Mouse (Mus musculus) erythroblast, adult 5-6 weeks (primary cell): Measurements from ENCODE around the gene Fbln1. TPM values are rescaled to one million over a fixed set of nuclear protein-coding genes. Genes with fewer than 3 reads are reported as not detected.

Experiments
- ATAC-seq: replicated peaks from 2 replicates; pipeline ENCODE4 v1.8.0; 2016; ENCODE audit warnings: moderate number of reproducible peaks, mild to moderate bottlenecking, moderate TSS enrichment, inconsistent platforms; ENCODE audit not compliant: poor library complexity, low FRiP score, severe bottlenecking
- total RNA-seq, 2 experiments: library from RNA; stranded (forward) in 1 of 2; stranded (reverse) in 1 of 2; fragments of 150-400 nt in 1 of 2; fragments of 200-764, 138-1000 nt in 1 of 2; gene quantifications; 2 replicates each; pipeline versions ENCODE4 v1.2.3 to v1.2.4; 2015 to 2017; ENCODE audit warnings: low replicate concordance in 2 of 2

Fbln1 gene
- total RNA-seq, 2 experiments from 2014 or later: not detected

DNA sequence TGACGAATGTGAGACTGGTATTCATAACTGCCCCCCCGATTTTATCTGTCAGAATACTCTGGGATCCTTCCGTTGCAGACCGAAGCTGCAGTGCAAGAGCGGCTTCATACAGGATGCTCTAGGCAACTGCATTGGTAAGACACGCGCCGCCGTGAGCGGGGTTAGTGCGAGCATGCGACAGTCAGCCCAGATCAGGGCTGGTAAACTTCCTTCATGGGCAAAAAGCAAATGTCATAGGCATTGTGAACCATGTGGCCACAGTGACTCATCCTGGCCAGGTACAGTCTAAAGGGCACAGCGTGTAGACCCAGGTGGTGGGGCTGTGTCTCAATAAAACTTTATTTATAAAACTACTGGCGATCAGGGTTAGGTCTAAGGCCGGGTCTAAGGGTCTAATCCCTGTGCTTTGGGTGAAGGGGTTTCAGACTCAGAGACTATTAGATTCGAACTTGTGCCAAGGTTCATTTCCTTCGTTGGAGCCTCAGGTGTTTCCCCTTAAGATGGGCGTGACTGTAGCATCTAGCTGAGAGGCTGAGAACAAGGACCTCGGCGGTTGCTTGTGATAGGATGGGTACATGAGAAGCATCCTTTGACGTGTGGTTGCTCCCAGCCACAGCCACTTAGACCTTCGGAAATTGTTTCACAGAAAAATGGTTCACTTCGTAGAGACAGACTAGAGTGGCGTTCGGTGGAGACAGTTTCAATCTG lies 26.9 kb downstream of the Fbln1 start:
- no peak for ATAC-seq

GRCm38 (mm10) chr15:85233251-85233611 lies 27.5 kb downstream of the Fbln1 start:
- no peak for ATAC-seq

GRCm38 (mm10) chr15:85233690-85234089 lies 27.9 kb downstream of the Fbln1 start:
- ATAC-seq: no peak

DNA sequence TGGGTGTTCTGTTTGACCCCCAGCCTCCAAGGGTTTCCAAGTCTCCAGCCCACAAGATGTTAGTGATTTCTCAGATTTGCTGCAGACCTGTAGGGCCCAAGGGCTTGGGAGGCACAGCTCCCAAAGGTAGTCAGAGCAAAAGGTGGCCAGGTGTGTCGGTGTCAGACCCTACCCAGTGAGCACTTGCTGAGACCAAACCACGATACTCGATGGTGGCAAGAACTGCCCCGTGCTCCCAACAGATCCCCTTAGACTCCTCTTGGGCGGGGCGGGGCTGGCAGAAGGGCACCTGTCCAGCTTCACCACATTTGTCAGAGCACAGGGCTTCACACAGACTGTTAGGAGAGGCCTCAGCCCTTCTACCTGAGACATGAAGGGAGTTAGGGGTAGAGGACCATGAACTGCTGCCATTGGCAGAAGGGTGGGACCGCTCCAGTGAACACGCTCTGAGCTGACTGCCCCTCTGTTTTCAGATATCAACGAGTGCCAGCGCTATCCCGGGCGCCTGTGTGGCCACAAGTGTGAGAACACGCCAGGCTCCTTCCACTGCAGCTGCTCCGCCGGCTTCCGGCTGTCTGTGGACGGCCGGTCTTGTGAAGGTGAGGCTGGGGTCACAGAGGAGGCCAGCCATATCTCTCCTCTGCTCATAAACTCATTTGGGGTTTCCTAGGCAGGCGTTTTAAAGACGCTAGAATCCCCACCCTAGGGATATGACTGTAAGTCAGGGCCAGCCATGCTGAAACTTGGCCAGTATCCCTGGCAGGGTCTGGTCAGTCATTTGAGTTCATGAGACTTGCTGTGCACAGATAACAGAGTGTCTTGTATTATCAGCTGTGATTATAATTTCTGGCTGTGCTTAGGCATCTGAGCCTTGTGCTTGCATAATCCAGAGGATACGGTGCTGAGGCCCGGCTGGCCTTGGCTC lies 33.3 kb downstream of the Fbln1 start:
- no peak for ATAC-seq

- no peak for ATAC-seq
Measured at GRCm38 (mm10) chr15:85240086-85240485, 34.3 kb downstream of the Fbln1 start.

GRCm38 (mm10) chr15:85241856-85242255 lies 36.1 kb downstream of the Fbln1 start:
- ATAC-seq: no peak

- no peak for ATAC-seq
Measured at GRCm38 (mm10) chr15:85244414-85245161, 38.8 kb downstream of the Fbln1 start.

DNA sequence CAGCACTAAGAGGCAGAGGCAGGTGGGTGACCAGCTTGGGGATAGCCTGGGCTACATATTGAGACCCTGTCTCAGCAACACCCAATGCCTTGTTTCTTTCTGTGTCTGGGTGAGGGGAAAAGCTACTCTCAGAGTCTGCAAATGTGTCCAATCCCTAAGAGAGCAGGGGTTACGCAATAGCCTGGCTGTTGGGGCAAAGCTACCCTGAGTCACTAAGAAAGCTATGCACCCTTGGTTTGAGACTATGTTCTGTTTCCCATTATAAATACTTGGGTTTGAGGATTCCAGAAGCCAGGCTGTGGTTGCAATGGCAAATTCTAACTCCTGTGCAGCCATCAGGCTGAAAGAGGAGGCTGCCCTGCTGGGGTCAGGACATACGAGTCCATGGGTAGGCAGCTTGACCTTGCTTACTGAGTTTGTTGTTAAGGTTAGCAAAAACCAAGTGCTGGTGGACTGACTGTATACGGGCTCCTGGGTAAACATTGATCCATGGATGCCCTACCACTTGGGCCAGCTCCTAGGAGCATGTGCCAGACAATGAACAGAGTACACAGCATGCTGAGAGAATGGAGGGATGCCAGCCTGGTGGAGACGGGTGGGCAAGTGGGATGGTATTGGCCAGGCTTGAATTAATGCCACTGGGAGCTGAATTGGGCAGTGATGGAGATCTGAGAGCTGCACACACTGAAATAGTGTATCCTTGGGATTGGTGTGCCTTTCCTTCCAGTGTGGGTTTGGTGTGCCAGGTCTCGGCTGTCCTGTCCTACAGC lies 39.7 kb downstream of the Fbln1 start:
- ATAC-seq: no peak

DNA sequence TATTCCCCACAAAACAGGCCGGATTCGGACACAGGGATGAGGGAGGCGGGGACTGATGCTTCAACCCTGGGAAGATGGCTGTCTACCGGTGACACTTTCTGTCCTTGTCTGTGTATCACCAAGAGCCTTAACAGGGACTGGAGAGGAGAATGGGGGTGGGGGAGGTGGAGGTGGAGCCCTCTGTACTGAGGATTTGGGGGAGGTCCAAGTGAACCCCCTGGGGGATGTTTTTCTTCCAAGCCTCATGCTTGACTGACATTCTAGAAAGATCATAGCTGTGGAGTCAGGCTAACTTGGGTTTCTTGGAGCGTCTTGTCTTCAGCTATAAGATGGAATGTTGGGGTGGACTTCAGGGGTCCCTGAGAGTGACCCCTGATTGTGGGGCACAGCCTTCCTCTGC lies 40.3 kb downstream of the Fbln1 start:
- ATAC-seq: no peak

DNA sequence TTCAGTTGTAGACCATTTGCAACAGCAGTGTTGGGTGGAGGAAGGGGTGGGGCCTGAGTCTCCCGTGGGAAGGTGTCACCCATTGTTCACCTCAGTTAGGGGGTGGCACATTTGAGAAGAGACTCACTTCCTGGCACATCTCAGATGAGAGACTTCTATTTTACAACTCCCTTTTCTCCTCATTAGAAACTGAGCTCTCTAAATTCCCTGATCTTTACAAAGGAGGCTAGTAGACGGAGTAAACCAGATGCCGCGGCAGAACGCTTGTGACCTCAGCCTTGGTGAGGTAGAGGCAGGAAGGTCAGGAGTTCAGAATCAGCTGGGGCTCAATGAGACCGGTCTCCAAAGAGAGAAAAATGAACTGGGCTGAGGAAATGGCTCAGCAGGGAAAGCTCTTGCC lies 41.2 kb downstream of the Fbln1 start:
- ATAC-seq: no peak

GRCm38 (mm10) chr15:85248311-85248710 lies 42.6 kb downstream of the Fbln1 start:
- ATAC-seq: no peak

DNA sequence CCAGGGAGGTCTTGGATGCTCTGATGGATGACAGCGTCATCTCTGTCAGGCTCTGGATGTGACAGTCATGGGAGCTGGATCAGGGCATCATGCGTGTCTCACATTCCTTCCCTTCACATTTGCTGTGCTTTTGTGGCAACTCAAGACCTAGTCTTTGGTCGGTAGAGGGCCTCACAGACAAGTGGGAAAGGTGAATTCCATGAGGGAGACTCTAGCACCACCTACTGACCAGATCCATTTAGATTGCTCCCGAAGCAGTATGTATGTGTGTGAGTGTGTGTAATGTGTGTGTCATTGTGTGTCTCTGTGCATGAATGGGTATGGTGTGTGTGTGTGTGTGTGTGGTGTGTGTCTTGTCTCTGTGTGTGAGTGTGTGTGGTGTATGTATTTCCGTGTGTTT lies 43.5 kb downstream of the Fbln1 start:
- ATAC-seq: no peak

DNA sequence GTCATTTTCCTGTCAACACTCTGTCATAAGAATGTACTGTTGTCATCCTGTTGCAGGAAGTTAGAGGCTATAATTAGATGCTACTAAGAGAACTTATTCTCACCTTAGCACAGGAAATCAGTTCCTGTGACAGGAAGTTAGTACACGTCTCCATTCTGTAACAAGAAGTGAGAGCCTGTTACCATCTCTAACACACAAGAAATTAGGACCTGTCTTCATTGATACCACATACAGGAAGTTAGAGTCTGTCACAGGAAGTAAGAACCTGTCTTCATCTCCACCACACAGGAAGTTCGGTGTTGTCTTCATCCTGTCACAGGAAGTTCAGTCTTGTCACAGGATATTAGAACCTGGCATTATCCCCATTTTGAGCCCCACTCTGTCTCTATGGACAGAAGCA lies 44.7 kb downstream of the Fbln1 start:
- no peak for ATAC-seq

- no peak for ATAC-seq
Measured at GRCm38 (mm10) chr15:85252476-85252875, 46.7 kb downstream of the Fbln1 start.

DNA sequence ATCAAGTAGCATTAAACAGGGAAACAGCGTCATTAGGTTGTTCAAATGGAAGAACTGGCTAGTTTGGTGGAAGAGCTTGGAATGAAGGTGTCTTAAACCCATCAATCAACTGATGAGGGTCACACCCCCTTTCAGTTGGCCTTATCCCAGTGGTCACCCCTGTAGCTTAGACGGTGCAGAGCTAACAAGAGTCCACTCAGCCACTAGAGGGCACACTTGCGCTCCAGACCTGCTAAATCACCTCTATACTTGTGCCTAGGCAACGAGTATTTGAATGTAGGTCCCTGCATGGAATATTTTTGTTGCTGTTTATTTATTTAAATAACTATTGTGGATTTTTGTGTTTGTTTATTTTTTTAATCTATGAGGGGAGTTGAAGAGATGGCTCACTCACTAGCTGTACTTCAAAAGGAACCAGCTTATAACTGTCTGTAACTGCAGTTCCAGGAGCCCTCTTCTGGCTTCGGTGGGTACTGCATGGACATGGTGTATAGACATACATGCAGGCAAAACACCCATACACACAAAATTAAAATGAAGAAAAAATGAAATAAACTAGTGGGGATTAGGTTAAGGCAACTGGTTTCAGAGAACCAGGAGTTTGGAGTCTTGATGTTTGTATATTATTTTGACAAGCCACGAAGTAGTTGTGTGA lies 52.2 kb downstream of the Fbln1 start:
- no peak for ATAC-seq

GRCm38 (mm10) chr15:85262805-85263204 lies 57.1 kb downstream of the Fbln1 start:
- ATAC-seq: no peak

DNA sequence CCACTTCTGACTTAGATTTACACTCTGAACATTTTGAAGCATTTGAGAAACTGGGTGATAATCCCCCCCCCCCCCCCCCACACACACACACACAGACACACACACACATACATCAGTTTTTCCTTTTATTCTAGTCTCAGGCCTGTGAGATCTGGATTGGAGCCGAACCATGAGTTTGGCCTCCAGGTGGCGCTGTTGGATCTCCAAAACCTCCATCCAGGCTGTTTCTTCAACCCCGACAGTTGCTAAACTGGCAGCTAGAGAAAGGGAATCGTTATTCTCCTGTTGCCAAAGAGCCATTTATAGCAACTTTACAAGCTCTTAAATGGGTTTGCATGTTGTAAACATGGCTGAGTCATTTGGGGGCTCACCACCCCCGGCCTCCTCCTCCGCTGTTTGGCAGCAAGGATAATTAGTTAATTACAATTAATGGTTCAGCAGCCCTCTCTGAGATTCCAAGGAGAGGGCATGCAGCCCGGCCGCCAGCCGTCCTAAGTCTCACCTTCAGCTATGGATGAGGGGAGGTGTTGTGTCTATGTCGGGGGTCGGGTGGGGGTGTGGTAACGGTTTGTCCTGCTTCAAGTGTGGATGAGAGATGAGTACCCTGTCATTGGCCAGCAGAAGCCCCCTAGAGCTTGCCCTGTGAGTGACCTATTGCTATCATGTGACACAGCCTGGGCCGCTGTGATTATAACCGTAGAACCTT lies 61.1 kb downstream of the Fbln1 start:
- no peak for ATAC-seq

DNA sequence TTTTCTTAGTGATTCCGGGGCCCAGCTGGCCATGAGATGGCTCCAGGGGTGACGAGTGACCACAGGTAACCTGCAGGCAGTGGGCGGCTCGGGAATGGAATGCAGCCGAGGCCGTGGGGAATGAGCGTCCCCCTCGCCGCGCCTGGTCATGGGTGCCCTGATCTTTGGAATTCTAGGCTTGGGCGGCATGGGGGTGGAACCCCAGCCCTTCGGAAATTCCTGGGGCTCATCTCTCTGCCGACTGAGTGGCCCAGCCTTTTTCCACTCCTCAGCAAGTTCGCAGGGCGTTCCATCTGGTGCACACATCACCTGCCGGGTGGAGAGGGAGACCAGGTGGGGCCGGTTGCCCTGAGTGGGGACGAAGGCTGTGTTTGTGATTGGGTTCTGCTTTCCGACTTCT lies 62.1 kb downstream of the Fbln1 start:
- no peak for ATAC-seq

DNA sequence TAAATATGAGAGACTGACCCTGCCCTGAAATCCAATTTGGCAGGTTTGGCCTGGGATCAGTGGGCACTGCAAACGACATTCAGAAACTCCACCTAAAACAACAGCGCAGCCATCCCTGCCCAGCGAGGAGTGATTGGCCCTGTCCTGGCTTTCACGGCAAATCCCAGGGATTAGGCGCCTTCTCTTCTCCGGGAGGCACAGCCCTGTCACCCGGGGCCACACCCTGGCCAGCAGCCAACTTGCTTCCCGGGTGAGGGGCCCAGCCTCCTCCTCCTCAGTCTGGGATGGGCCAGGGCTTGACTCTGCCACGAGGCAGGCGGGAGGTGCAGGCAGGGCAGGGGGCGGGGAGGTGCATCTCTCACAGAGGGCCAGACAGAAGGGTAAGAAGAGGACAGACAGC lies 67.2 kb downstream of the Fbln1 start:
- ATAC-seq: no peak
